Mouse (Mus musculus) lung, postnatal 0 days (tissue): ENCODE results near the gene Ifitm3.

Experiments
- CTCF ChIP-seq: IDR thresholded peaks from 2 replicates; pipeline ENCODE4 v1.5.1; 2016; ENCODE audit warnings: antibody characterized with exemption, mild to moderate bottlenecking
- EP300 ChIP-seq: IDR thresholded peaks from 2 replicates; pipeline ENCODE4 v1.6.1; 2016; ENCODE audit warnings: antibody characterized with exemption, mild to moderate bottlenecking, control low read depth

GRCm38 (mm10) chr7:141052421-141052820 is 41.9 kb upstream of the Ifitm3 start:
- TF ChIP-seq EP300 (no peak), CTCF (no peak)
